Mouse (Mus musculus) bone marrow, adult 2 months (tissue): ENCODE results near the gene Gjc1.

Experiments used
- CTCF ChIP-seq: fragments of 200-500 bp; IDR thresholded peaks from 2 replicates; pipeline ENCODE4 v1.5.1; 2011; ENCODE audit warnings: low read length, control low read depth; ENCODE audit not compliant: control insufficient read depth, insufficient read depth
- POLR2A ChIP-seq: fragments of 200-500 bp; IDR thresholded peaks from 2 replicates; pipeline ENCODE4 v1.6.1; 2011; ENCODE audit warnings: low read depth, mild to moderate bottlenecking, control low read depth, low read length, borderline replicate concordance; ENCODE audit not compliant: control insufficient read depth

- TF ChIP-seq POLR2A, result no peak
- no peak for TF ChIP-seq CTCF
These were observed 1.7 kb upstream of the Gjc1 start for GRCm38 (mm10) chr11:102821231-102821630.
